Mouse (Mus musculus) C2C12 (cell line): ENCODE measurements around the gene Dohh.

Experiments used
- CTCF ChIP-seq: IDR thresholded peaks from one replicate; pipeline ENCODE4 v1.5.1; 2011; ENCODE audit not compliant: control insufficient read depth, insufficient read depth, insufficient read length
- FOSL1 ChIP-seq: IDR thresholded peaks from one replicate; pipeline ENCODE4 v1.8.0; 2011; ENCODE audit warnings: mild to moderate bottlenecking, low read length; ENCODE audit not compliant: poor library complexity, insufficient read depth, severe bottlenecking
- USF1 ChIP-seq: IDR thresholded peaks from one replicate; pipeline ENCODE4 v1.6.1; 2011; ENCODE audit warnings: low read depth, mild to moderate bottlenecking, control low read depth, moderate library complexity

DNA sequence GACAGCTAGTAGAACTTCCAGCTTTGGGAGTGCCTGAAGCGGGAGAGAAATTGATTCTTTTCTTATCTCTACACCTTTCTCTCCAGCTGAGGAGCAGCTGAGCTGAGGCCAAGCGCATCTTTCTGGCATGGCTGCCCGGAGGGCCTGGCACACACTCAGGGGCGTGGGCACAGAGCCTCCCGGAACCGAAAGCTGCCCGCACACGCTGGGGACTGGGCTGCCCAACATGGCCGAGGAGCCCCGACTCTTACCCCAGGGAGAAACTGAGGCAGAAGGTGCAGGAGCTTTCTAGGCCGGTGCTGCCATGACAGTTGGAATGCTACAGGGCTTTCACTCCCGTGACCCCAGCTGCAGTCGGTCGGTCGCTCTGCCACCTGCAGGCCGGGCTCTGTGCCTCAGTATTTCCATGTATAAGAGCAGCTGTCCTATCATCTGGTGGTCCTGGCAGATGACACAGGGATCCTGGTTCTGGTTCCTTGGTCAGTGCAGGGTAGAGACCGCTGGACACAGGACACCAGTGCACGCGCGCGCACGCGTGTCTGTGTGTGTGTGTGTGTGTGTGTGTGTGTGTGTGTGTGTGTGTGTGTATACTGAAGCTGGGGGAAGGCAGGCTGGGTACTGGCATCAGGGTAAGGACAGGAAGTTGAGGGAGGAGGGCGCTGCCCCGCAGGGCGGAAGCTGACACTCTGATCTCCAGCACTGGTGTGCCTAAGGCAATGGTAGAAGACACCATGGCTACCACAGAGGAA lies 49.5 kb downstream of the Dohh start:
- TF ChIP-seq FOSL1 (no peak), USF1 (no peak), CTCF (no peak)
